Mouse (Mus musculus) erythroblast, embryonic 14.5 days (primary cell): ENCODE results near the gene Camk2n1. TPM values are rescaled to one million over a fixed set of nuclear protein-coding genes. Genes with fewer than 3 reads are reported as not detected.

Source experiments
- H3K27me3 ChIP-seq: 2 replicates; pipeline ENCODE4 v1.6.1; 2012; ENCODE audit warnings: inconsistent platforms; ENCODE audit not compliant: control insufficient read depth
- H3K36me3 ChIP-seq: 2 replicates; pipeline ENCODE4 v1.6.1; 2012; ENCODE audit warnings: mild to moderate bottlenecking, inconsistent platforms; ENCODE audit not compliant: control insufficient read depth
- H3K4me1 ChIP-seq: 2 replicates; pipeline ENCODE4 v1.6.1; 2012; ENCODE audit warnings: inconsistent platforms; ENCODE audit not compliant: control insufficient read depth
- H3K4me3 ChIP-seq: replicated peaks from 2 replicates; pipeline ENCODE3; 2012; ENCODE audit warnings: moderate library complexity, mild to moderate bottlenecking, inconsistent platforms
- H3K9me3 ChIP-seq: 2 replicates; pipeline ENCODE4 v1.6.1; 2012; ENCODE audit warnings: low read length, inconsistent platforms, mixed read lengths; ENCODE audit not compliant: control insufficient read depth
- GATA1 ChIP-seq: IDR thresholded peaks from 2 replicates; pipeline ENCODE4 v1.6.1; 2012; ENCODE audit warnings: low read length, inconsistent platforms, mixed read lengths
- TAL1 ChIP-seq: IDR thresholded peaks from 3 replicates; pipeline ENCODE4 v1.6.1; 2012; ENCODE audit warnings: low read length, inconsistent platforms, mixed read lengths
- polyA plus RNA-seq: library from polyadenylated mRNA; stranded (reverse); fragments of >175 nt; gene quantifications from 2 replicates; pipeline ENCODE4 v1.2.3, GENCODE M21; 2012

Camk2n1 gene
- polyA plus RNA-seq, 1 experiment: 0.02 TPM

- no peaks in the 10 kb centered on the region for H3K36me3 ChIP-seq
- TF ChIP-seq GATA1: no peak
- no peak for TF ChIP-seq TAL1
- H3K27me3 ChIP-seq: peaks cover 65% of the 10 kb centered on the region
- no peaks in the 10 kb centered on the region for H3K4me1 ChIP-seq
- H3K4me3 ChIP-seq: no peak overlapping the region
- no peaks in the 10 kb centered on the region for H3K9me3 ChIP-seq
These were observed 7.4 kb downstream of the Camk2n1 start for GRCm38 (mm10) chr4:138461471-138461870.

- peaks cover 48% of the 10 kb centered on the region for H3K27me3 ChIP-seq
- H3K4me1 ChIP-seq: no peaks in the 10 kb centered on the region
- H3K9me3 ChIP-seq: no peaks in the 10 kb centered on the region
- H3K36me3 ChIP-seq: no peaks in the 10 kb centered on the region
- no peak for TF ChIP-seq GATA1
- TF ChIP-seq TAL1: no peak
- H3K4me3 ChIP-seq: no peak overlapping the region
These were observed 9.1 kb downstream of the Camk2n1 start for GRCm38 (mm10) chr4:138462971-138463831.

- Histone ChIP-seq H3K9me3 (no peaks in the 10 kb centered on the region), H3K4me3 (no peak overlapping the region), H3K27me3 (peaks cover 40% of the 10 kb centered on the region), H3K4me1 (no peaks in the 10 kb centered on the region), H3K36me3 (no peaks in the 10 kb centered on the region)
- TF ChIP-seq GATA1 (no peak), TAL1 (no peak)
These were observed 9.8 kb downstream of the Camk2n1 start for GRCm38 (mm10) chr4:138463832-138464487.

- TF ChIP-seq GATA1: no peak
- TF ChIP-seq TAL1: no peak
- H3K4me1 ChIP-seq: no peaks in the 10 kb centered on the region
- H3K9me3 ChIP-seq: no peaks in the 10 kb centered on the region
- no peaks in the 10 kb centered on the region for H3K36me3 ChIP-seq
- peaks cover 38% of the 10 kb centered on the region for H3K27me3 ChIP-seq
- H3K4me3 ChIP-seq: no peak overlapping the region
These were observed 10.7 kb downstream of the Camk2n1 start for GRCm38 (mm10) chr4:138464667-138465353.

- TF ChIP-seq GATA1: no peak
- TF ChIP-seq TAL1: no peak
- Histone ChIP-seq H3K9me3 (no peaks in the 10 kb centered on the region), H3K4me1 (no peaks in the 10 kb centered on the region), H3K36me3 (no peaks in the 10 kb centered on the region), H3K4me3 (no peak overlapping the region), H3K27me3 (peaks cover 38% of the 10 kb centered on the region)
These were observed 11.3 kb downstream of the Camk2n1 start for GRCm38 (mm10) chr4:138465446-138465845.

GRCm38 (mm10) chr4:138466690-138467089 lies 12.6 kb downstream of the Camk2n1 start:
- no peak overlapping the region for H3K4me3 ChIP-seq
- H3K27me3 ChIP-seq: peaks cover 38% of the 10 kb centered on the region
- no peaks in the 10 kb centered on the region for H3K9me3 ChIP-seq
- H3K4me1 ChIP-seq: no peaks in the 10 kb centered on the region
- no peaks in the 10 kb centered on the region for H3K36me3 ChIP-seq
- TF ChIP-seq GATA1 (no peak), TAL1 (no peak)

GRCm38 (mm10) chr4:138467451-138467850 lies 13.3 kb downstream of the Camk2n1 start:
- peaks cover 35% of the 10 kb centered on the region for H3K27me3 ChIP-seq
- H3K9me3 ChIP-seq: no peaks in the 10 kb centered on the region
- no peak overlapping the region for H3K4me3 ChIP-seq
- no peaks in the 10 kb centered on the region for H3K4me1 ChIP-seq
- no peaks in the 10 kb centered on the region for H3K36me3 ChIP-seq
- TF ChIP-seq TAL1: no peak
- TF ChIP-seq GATA1: no peak

GRCm38 (mm10) chr4:138469080-138469479 lies 15.0 kb downstream of the Camk2n1 start:
- Histone ChIP-seq H3K36me3 (no peaks in the 10 kb centered on the region), H3K4me1 (no peaks in the 10 kb centered on the region), H3K27me3 (peaks cover 19% of the 10 kb centered on the region), H3K4me3 (no peak overlapping the region), H3K9me3 (no peaks in the 10 kb centered on the region)
- TF ChIP-seq GATA1 (no peak), TAL1 (no peak)

GRCm38 (mm10) chr4:138471241-138471640 lies 17.1 kb downstream of the Camk2n1 start:
- Histone ChIP-seq H3K9me3 (no peaks in the 10 kb centered on the region), H3K4me3 (no peak overlapping the region), H3K27me3 (no peaks in the 10 kb centered on the region), H3K4me1 (no peaks in the 10 kb centered on the region), H3K36me3 (no peaks in the 10 kb centered on the region)
- TF ChIP-seq GATA1 (no peak), TAL1 (no peak)
